Mouse (Mus musculus) brain, embryonic 14.5 days (tissue): Measurements from ENCODE around the gene Ifi204. TPM values are rescaled to one million over a fixed set of nuclear protein-coding genes. Genes with fewer than 3 reads are reported as not detected.
"Not testable (repeated sequence)": the region's sequence is repeated elsewhere in the genome, so short reads cannot be mapped to it uniquely, and the experiment has no call there.

Experiments
- DNase-seq: peaks from one replicate; pipeline ENCODE4 v3.0.0-alpha.2; 2011; ENCODE audit warnings: low read depth
- CTCF ChIP-seq: fragments of 200-500 bp; IDR thresholded peaks from 2 replicates; pipeline ENCODE4 v1.5.1; 2012; ENCODE audit warnings: inconsistent platforms, mild to moderate bottlenecking, moderate library complexity, borderline replicate concordance; ENCODE audit not compliant: insufficient read depth, insufficient read length; ENCODE audit errors: extremely low read depth
- POLR2A ChIP-seq: fragments of 200-500 bp; IDR thresholded peaks from 2 replicates; pipeline ENCODE4 v1.6.1; 2012; ENCODE audit warnings: mild to moderate bottlenecking, inconsistent platforms, borderline replicate concordance; ENCODE audit not compliant: poor library complexity, insufficient read depth, insufficient read length, severe bottlenecking; ENCODE audit errors: extremely low read depth
- polyA plus RNA-seq: library from polyadenylated mRNA; depleted of rRNA; stranded (reverse); fragments of >200 nt; gene quantifications from 2 replicates; pipeline ENCODE4 v1.2.3, GENCODE M21; 2012; rRNA removed

Ifi204 gene
- 0.28 and 0.63 TPM in 2 replicates for polyA plus RNA-seq

DNA sequence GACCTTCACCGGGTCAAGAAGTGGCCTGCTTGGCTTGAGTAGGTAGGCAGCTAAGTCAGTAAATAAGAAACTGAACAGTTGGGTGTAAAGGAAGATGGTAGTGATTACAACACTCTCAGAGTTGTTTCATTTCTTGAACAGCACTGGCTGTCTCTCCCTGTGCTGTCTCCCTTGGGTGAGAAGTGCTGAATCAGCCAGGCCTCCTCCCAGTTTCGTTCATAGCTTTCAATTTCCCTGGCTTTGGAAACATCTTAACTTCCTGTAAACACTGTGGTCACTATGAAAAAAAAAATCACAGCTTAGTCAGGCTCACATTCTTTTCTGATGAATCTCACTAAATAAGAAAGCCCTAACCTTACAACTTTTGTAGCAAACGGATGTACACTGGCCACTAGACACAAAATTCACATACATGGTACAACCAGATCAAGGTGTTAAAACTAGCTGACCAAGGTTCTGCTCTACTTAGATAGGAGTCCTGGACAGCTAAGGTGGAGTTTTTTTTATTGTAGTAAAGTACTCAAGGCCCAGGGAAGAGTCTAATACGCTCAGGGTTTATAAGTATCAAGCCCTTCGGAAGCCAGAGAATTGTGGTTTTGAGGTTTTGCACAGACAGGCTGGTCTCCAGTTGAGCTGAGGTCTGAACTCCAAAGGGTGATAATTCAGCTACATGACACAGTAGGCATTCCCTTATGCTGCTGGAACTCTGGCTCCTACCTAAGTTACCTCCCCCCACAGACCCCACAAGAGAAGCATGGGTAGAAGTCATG lies at the start of gene Ifi204:
TSS of gene Ifi204 (minus strand) at position 96 of the 770 bp plus-strand sequence.
- not testable (repeated sequence) for DNase-seq

DNA sequence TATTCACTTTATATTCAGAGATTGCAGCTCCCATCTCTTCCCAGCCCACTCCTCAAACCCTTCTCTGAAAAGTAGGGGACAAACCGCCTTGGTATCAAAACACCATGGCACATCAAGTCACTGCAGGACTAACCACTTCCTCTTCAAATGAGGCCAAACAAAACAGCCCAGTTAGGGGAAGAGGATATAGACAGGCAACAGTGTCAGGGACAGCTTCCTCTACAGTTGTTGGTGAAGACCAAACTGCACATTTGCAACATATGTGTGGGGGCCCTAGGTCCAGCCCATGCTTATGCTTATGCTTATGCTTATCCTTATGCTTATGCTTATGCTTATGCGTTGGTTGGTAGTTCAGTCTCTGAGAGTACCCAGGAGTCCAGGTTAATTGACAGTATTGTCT lies 42.6 kb upstream of the Ifi204 start:
- DNase-seq: not testable (repeated sequence)

GRCm38 (mm10) chr1:173802689-173803281 lies 36.0 kb upstream of the Ifi204 start:
- peak; percentile 17 for DNase-seq

- not testable (repeated sequence) for DNase-seq
These were observed 35.5 kb upstream of the Ifi204 start for GRCm38 (mm10) chr1:173802207-173802606.

GRCm38 (mm10) chr1:173801791-173802190 lies 35.0 kb upstream of the Ifi204 start:
- DNase-seq: not testable (repeated sequence)

- not testable (repeated sequence) for DNase-seq
These were observed 6.7 kb upstream of the Ifi204 start for GRCm38 (mm10) chr1:173773457-173773856.

DNA sequence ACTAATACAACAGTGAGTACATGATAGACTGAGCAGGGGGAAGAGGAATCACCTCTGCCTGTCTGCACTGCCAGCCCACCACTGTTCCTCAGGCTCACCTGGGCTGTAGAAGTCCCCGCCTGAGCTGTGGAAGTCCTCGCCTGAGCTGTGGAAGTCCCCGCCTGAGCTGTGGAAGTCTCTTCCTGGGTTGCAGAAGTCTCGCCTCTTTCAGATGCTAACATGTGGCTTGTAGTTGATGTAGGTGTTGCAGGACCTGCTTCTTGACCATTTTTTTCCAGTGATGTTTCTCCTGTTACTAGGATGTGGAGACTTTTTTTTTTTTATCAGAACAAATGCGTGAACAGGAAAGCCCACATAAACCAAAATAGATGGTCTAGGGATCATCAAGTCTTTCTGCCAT lies 6.7 kb downstream of the Ifi204 start:
- DNase-seq: not testable (repeated sequence)

DNA sequence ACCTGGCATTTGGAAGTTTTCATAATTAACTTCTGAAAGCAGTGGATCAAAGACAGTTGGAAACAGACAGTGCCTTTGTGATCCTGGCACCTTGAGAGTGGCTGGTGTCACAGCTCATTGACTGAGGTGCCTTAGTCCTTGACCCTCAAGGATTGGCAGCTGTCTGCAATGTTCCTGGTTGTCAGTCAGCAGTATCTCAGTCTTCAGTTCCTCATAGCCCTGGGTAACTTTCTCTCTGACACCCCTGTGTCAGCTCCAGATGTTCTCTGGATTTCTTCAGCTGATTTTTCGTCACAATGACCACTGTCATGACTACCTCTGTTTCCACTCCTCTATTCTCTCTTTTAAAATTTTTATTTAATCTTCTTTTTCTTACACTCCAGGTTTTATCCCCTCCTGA lies 24.5 kb downstream of the Ifi204 start:
- TF ChIP-seq POLR2A (no peak), CTCF (no peak)
- no peak for DNase-seq

GRCm38 (mm10) chr1:173741656-173742055 lies 25.1 kb downstream of the Ifi204 start, which contains the start of gene Ifi207:
TSS of gene Ifi207 (minus strand) at chr1:173741747.
- no peak for TF ChIP-seq CTCF
- TF ChIP-seq POLR2A: no peak
- no peak for DNase-seq

- TF ChIP-seq POLR2A (no peak), CTCF (no peak)
- no peak for DNase-seq
These were observed 26.2 kb downstream of the Ifi204 start for GRCm38 (mm10) chr1:173740537-173740936.

DNA sequence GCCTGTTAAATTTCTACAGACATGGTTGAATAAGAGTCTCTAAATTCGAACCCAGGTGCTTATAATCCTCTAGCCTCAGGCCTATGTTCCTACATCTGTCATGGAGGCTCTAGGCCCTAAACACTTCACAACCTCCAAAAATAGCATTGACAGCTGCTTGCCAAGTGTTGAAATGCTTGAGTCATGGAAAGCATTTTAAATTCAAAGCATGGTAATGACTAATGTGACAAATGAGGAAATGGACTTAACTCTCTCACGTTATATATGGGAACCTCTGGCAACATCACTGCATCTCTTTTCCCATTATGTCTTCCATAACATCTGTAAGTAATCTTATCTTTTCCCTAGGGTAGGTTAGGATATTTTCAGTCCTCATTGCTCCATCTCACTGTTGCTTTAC lies 29.8 kb downstream of the Ifi204 start:
- TF ChIP-seq CTCF (no peak), POLR2A (no peak)
- DNase-seq: no peak

DNA sequence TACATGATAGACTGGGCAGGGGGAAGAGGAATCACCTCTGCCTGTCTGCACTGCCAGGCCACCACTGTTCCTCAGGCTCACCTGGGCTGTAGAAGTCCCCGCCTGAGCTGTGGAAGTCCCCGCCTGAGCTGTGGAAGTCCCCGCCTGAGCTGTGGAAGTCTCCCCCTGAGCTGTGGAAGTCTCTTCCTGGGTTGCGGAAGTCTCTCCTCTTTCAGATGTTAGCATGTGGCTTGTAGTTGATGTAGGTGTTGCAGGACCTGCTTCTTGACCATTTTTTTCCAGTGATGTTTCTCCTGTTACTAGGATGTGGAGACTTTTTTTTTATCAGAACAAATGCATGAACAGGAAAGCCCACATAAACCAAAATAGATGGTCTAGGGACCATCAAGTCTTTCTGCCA lies 31.7 kb downstream of the Ifi204 start:
- not testable (repeated sequence) for DNase-seq

- peak; percentile 7 for DNase-seq
These were observed 33.5 kb downstream of the Ifi204 start for GRCm38 (mm10) chr1:173733219-173733618.

More at GRCm38 (mm10) chr1:173733219-173733618, 33.5 kb downstream of the Ifi204 start:
- no peak for TF ChIP-seq CTCF
- TF ChIP-seq POLR2A: no peak

Other genes with a start within 250 kb of the Ifi204 start
- gene Ifi214, start 231.0 kb downstream of the Ifi204 start, polyA plus RNA-seq: not detected in 2 replicates
- gene Ifi213, start 167.7 kb downstream of the Ifi204 start, polyA plus RNA-seq: 0.05 TPM in 1 of 2 replicates, not detected in the other
- gene Ifi209, start 136.0 kb downstream of the Ifi204 start, polyA plus RNA-seq: 0.04 and 0.05 TPM in 2 replicates
- gene Ifi208, start 93.3 kb downstream of the Ifi204 start, polyA plus RNA-seq: not detected in 2 replicates
- gene Ifi207, start 25.2 kb downstream of the Ifi204 start, polyA plus RNA-seq: 0.74 and 0.94 TPM in 2 replicates
- 0.11 and 0.23 TPM in 2 replicates for gene Ifi211, start 146.1 kb upstream of the Ifi204 start, polyA plus RNA-seq
- 0.71 and 0.86 TPM in 2 replicates for gene Mndal, start 175.5 kb upstream of the Ifi204 start, polyA plus RNA-seq
- gene Ifi203, start 175.7 kb upstream of the Ifi204 start, polyA plus RNA-seq: 0.47 and 0.57 TPM in 2 replicates
- gene Ifi202b, start 215.8 kb upstream of the Ifi204 start, polyA plus RNA-seq: 0.05 and 0.10 TPM in 2 replicates